Mouse (Mus musculus) v-Abl transformed pro-B cells (cell line): ENCODE results near the gene Mnat1.

Experiments used
- in situ Hi-C, 2 experiments: fragments of 400-800 bp; cut with MboI; formaldehyde crosslinking; loops; one replicate each; pipeline ENCODE4 v1.15.1; 2025; ENCODE audit not compliant: unreplicated experiment in 2 of 2

Gene Mnat1

DNA sequence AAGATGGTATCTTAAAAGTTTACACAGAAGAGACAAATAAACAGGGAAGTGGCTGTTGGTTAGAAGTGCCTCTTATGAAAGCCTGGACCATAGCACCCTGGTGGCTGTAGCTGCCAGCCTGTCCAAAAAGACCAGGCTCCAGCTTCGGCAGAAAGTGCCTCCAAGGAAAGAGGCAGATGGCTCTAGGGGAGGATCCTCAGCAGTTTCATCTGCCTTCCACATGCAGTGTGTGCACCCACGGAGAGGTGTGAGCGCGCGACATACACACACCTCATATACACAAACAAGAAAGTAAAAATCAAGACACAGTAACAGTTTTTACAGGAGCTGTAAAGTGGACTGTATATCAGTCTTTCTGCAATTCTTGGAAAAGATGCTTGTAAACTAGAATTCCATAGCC, 175.1 kb downstream of the Mnat1 start:
- in situ Hi-C loops: no loop called here

DNA sequence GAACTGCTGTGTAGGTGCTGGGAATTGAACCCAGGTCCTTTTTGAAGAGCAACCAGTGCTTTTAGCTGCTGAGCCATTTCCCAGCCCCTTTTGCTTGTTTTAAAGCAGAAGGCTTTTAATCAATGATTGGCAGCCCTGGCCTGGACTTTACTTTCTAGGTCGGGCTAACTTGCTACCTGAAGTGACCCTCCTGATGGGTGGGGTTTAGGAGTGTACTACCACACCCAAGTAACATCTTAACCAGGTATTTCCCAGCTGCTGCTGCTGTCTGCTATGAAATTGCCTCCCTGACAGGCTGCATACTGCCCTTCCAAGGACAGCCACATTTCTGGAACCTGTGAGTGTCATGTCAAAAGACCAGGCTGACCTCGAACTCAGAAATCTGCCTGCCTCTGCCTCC, 177.0 kb downstream of the Mnat1 start:
- in situ Hi-C loops: no loop called here

DNA sequence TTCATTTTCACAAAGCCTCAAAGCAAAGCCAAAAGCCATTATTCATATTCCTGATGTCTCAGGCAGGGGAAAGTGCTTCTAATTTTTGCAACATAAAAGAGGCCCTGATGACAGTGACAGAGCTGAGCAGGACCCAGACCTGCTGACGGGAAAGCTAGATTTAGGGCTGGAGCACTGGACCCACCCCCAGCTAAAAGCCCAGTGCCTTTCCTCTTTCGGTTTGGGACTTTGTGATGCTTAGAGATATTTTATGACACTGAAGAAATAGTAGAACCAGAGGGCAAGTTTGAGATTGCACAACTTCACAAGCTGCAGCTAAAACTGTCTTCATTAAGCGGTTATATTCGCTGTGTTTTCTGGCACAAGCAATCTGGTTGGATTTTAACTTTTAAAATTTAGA, 181.1 kb downstream of the Mnat1 start:
- in situ Hi-C loops: no loop called here

DNA sequence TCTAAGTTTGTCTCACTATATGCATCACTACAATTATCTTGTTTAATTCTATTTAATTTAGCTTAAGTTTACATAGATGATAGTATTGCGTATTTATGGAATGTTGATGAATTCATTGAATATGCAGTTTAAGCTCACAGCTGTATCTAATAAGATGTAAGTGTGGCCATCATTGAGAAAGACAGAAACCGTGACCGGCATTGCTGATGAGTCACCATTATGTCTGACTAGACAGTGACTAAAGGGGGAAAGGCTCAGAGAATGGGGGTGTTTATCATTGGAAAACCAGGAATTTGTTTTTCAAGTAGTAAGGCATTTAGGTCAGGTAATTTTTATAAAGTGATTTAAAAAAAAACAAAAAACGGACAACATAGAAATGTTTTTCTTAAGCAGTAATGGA, 184.2 kb downstream of the Mnat1 start:
- in situ Hi-C loops: no loop called here

DNA sequence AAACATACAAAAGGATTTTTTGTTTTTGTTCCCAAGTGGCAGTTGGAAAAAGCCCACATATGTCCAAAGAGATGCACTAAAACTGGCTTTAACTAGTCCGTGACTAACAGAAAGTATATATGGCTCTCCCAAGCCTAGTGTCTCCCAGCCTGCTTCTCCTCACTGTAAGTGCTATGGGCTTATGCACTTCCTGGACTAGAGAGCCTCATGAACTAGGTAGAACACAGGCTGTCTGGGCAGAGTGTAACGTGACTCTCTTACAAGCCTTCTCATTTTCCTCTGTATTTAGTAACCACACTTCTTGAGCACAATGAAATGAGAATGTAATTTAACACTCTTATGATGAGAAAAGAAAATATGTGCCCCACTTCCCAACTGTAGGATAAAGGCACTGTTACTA, 185.2 kb downstream of the Mnat1 start:
- in situ Hi-C loops: no loop called here

DNA sequence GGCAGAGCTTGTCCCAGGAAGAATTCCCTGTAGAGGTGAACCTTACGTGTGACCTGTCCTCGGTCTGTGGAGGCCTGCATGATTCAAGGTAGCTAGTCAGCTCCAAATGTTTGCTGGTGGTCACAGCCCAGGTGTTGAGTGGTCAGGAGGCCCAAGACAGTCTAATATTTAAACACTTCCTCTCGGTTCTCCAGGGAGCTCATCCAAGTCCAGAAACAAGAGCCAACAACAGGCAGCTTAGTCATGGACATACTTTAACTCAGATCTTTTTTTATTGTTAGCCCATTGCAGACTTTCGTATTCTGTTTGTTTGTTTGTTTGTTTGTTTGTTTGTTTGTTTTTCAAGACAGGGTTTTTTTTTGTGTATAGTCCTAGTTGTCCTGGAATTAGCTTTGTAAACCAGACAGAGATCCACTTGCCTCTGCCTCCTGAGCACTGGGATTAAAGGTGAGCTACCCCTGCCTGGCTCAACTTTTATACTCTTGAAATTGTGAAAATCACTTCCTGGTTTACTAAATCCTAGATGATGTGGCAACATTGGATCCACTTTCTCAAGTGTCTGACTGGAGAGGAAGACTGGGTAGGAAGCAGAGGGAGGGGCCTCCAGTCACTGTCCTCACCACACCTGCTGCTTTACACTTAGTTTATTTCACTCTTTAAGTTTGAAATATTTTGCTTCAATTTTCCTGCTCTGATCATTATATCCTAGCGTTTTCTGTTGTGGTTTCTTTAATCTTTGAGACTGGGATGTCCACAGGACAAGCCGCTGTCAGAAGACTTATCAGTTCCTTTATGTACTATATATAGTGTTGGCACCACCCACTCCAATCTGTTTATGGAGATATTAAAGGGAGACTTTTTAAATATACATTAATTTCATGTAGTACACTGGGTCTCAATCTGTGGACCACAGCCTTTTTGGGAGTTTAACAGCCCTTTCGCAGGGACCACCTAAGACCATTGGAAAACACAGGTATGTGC, 194.5 kb downstream of the Mnat1 start:
- in situ Hi-C loops: no loop called here
